Mouse (Mus musculus) hindbrain, embryonic 12.5 days (tissue): ENCODE measurements at regions not wholly inside any gene's neighbourhood (a gene's known extent, or its start where the extent isn't known, plus 50 kb on each side); places are given as distances from the start of the nearest gene placed in this dataset.

Source experiments
- ATAC-seq: fragments of 200-750 bp; cut with Nextera tagmentation; 2 replicates; pipeline ENCODE4 v1.8.0; 2017; ENCODE audit warnings: moderate TSS enrichment; ENCODE audit not compliant: low FRiP score
- H3K27ac ChIP-seq: fragments of 300-500 bp; sonication (generic); 2 replicates; pipeline ENCODE4 v1.5.1; 2016; ENCODE audit warnings: mild to moderate bottlenecking
- H3K27me3 ChIP-seq: fragments of 300-500 bp; sonication (generic); 2 replicates; pipeline ENCODE4 v1.6.1; 2016; ENCODE audit warnings: mild to moderate bottlenecking
- H3K36me3 ChIP-seq: fragments of 300-500 bp; sonication (generic); 2 replicates; pipeline ENCODE4 v1.6.1; 2016; ENCODE audit warnings: mild to moderate bottlenecking
- H3K4me1 ChIP-seq: fragments of 300-500 bp; sonication (generic); 2 replicates; pipeline ENCODE4 v1.6.1; 2016
- H3K4me2 ChIP-seq: fragments of 300-500 bp; sonication (generic); replicated peaks from 2 replicates; pipeline ENCODE4 v1.6.1; 2016; ENCODE audit warnings: mild to moderate bottlenecking
- H3K4me3 ChIP-seq: fragments of 300-500 bp; sonication (generic); 2 replicates; pipeline ENCODE4 v1.5.1; 2016; ENCODE audit warnings: mild to moderate bottlenecking
- H3K9ac ChIP-seq: fragments of 300-500 bp; sonication (generic); 2 replicates; pipeline ENCODE4 v1.6.1; 2016; ENCODE audit warnings: mild to moderate bottlenecking, moderate library complexity
- H3K9me3 ChIP-seq: fragments of 300-500 bp; sonication (generic); replicated peaks from 2 replicates; pipeline ENCODE4 v1.6.1; 2016; ENCODE audit warnings: mild to moderate bottlenecking
- WGBS: fragments of 180-500 bp; shearing (Covaris S2); methylation state at CpG from one replicate; pipeline ENCODE4 v1.1.7; 2016; 5-methylcytosine and 5-hydroxymethylcytosine counted together

GRCm38 (mm10) chr11:20464564-20464963, 78.5 kb upstream of the Sertad2 start:
- ATAC-seq: no peak
- Histone ChIP-seq H3K9ac (no peak overlapping the region), H3K4me2 (no peak overlapping the region), H3K27ac (no peak overlapping the region), H3K4me1 (0 out of 2 replicates have a peak, but pooled peaks cover 1% of the 10 kb centered on the region), H3K4me3 (no peak overlapping the region), H3K9me3 (no peaks in the 10 kb centered on the region), H3K36me3 (no peaks in the 10 kb centered on the region), H3K27me3 (no peaks in the 10 kb centered on the region)
- 76% methylated on average over 8 of the region's 8 CpGs for WGBS

- no peak for ATAC-seq
- H3K4me3 ChIP-seq: no peak overlapping the region
- H3K27me3 ChIP-seq: no peaks in the 10 kb centered on the region
- H3K9ac ChIP-seq: no peak overlapping the region
- WGBS: 23% methylated on average over 4 of the region's 4 CpGs
- H3K9me3 ChIP-seq: no peaks in the 10 kb centered on the region
- no peak overlapping the region for H3K27ac ChIP-seq
- no peaks in the 10 kb centered on the region for H3K36me3 ChIP-seq
- no peak overlapping the region for H3K4me2 ChIP-seq
- 0 out of 2 replicates have a peak, but pooled peaks cover 3% of the 10 kb centered on the region for H3K4me1 ChIP-seq
Measured at GRCm38 (mm10) chr11:20466591-20466990, 76.5 kb upstream of the Sertad2 start.

DNA sequence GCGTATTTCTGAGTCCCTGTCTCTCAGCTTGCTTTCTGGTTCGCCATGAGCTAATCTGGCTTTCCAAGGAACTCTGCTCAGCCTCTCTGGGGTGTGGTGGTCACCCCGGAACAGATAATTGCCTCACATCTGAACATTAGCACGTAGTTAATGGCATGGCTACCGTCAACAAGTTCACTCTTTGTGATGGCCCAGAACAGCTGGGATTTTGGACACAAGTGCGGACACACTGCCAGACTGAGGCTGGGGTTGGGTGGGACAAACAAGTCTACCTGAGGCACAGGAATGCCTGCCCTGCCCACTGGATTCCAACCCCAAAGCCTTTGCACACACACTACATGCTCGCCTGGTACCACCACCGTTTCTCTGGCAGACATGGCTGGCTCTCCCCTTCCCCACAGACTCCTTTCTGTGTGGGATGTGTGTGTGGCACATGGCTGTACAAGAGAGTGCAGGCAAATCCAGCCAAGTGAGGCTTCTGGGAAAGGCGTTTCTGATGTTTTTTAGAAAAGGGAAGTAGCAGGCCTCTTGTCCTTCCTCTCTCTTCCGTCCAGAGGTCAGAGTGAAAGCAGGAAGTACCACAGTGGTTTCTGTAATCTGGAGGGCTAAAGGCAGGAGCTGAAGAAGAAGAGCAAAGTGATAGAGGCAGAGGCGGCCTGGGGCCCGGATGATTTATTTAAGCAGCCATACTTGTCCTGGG, 74.6 kb upstream of the Sertad2 start:
- no peak overlapping the region for H3K27ac ChIP-seq
- no peak for ATAC-seq

DNA sequence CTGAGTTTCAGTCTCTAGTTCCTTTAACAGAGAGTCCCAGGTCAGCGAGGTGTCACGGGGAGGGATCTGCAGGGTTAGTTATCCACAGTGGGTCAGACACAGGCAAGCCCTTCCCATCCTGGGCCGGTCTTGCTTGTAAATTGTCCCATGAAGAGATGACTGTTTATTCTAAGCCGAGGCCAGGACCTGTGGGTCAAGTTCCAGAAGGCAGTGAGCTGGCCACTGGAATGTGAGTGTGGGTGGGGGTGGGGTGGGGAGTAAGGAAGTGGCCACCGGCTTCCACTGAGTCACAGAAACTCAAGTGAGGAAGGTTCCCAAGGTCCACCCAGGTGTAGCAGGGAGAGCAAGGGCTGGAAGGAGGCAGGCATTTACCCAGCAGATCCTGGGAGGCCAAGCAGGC, 73.7 kb upstream of the Sertad2 start:
- H3K9ac ChIP-seq: no peak overlapping the region
- 0 out of 2 replicates have a peak, but pooled peaks cover 3% of the 10 kb centered on the region for H3K4me1 ChIP-seq
- no peaks in the 10 kb centered on the region for H3K36me3 ChIP-seq
- no peaks in the 10 kb centered on the region for H3K27me3 ChIP-seq
- no peaks in the 10 kb centered on the region for H3K9me3 ChIP-seq
- H3K4me3 ChIP-seq: no peak overlapping the region
- H3K4me2 ChIP-seq: no peak overlapping the region
- no peak overlapping the region for H3K27ac ChIP-seq
- 54% methylated on average over 5 of the region's 5 CpGs for WGBS
- ATAC-seq: no peak

More for the DNA sequence above, 74.6 kb upstream of the Sertad2 start:
- Histone ChIP-seq H3K9ac (no peak overlapping the region), H3K27me3 (no peaks in the 10 kb centered on the region), H3K4me2 (no peak overlapping the region), H3K4me3 (no peak overlapping the region), H3K4me1 (0 out of 2 replicates have a peak, but pooled peaks cover 3% of the 10 kb centered on the region), H3K9me3 (no peaks in the 10 kb centered on the region), H3K36me3 (no peaks in the 10 kb centered on the region)
- 82% methylated on average over 12 of the region's 12 CpGs for WGBS

GRCm38 (mm10) chr11:20470396-20470795, 72.7 kb upstream of the Sertad2 start:
- ATAC-seq: no peak
- no peak overlapping the region for H3K4me3 ChIP-seq

GRCm38 (mm10) chr11:20472336-20472735, 70.7 kb upstream of the Sertad2 start:
- no peak for ATAC-seq
- Histone ChIP-seq H3K4me2 (no peak overlapping the region), H3K27me3 (no peaks in the 10 kb centered on the region), H3K27ac (no peak overlapping the region), H3K9ac (no peak overlapping the region), H3K4me1 (0 out of 2 replicates have a peak, but pooled peaks cover 6% of the 10 kb centered on the region), H3K4me3 (no peak overlapping the region), H3K36me3 (no peaks in the 10 kb centered on the region), H3K9me3 (no peaks in the 10 kb centered on the region)
- 78% methylated on average over 1 of the region's 1 CpGs for WGBS

More at GRCm38 (mm10) chr11:20470396-20470795, 72.7 kb upstream of the Sertad2 start:
- Histone ChIP-seq H3K36me3 (no peaks in the 10 kb centered on the region), H3K9ac (no peak overlapping the region), H3K27ac (no peak overlapping the region), H3K9me3 (no peaks in the 10 kb centered on the region), H3K4me1 (0 out of 2 replicates have a peak, but pooled peaks cover 3% of the 10 kb centered on the region), H3K27me3 (no peaks in the 10 kb centered on the region), H3K4me2 (no peak overlapping the region)
- WGBS: 85% methylated on average over 6 of the region's 6 CpGs

DNA sequence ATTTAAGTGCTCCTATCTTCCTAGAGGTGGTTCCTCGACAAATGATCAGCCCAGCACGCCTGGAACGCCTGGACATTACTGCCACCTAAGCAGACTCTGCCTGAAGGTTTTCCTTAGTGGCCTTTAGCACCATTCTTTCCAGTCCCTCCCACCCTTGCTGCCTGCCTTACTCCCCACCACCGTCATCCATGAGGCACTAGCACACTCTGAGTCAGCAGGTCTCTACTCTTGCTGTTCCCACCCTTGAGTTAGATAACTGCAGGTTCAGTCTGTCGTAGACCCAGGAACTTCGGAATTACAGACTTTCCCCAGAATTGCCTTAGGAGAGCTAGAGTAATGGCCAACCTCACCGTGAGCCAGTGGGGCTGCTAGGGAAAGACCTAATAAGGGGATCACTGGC, 67.4 kb upstream of the Sertad2 start:
- H3K9ac ChIP-seq: no peak overlapping the region
- H3K4me1 ChIP-seq: peaks cover 8% of the 10 kb centered on the region; the same call in 1 of the 2 replicates
- H3K27me3 ChIP-seq: no peaks in the 10 kb centered on the region
- no peaks in the 10 kb centered on the region; the same call in 1 of the 2 replicates for H3K9me3 ChIP-seq
- H3K4me3 ChIP-seq: no peak overlapping the region
- ATAC-seq: no peak
- H3K4me2 ChIP-seq: no peak overlapping the region
- H3K27ac ChIP-seq: no peak overlapping the region
- H3K36me3 ChIP-seq: no peaks in the 10 kb centered on the region
- WGBS: 80% methylated on average over 7 of the region's 7 CpGs

GRCm38 (mm10) chr11:20476494-20476893, 66.6 kb upstream of the Sertad2 start:
- WGBS: 88% methylated on average over 3 of the region's 3 CpGs
- Histone ChIP-seq H3K9ac (no peak overlapping the region), H3K27ac (no peak overlapping the region), H3K4me3 (no peak overlapping the region), H3K36me3 (no peaks in the 10 kb centered on the region), H3K9me3 (no peaks in the 10 kb centered on the region; the same call in 1 of the 2 replicates), H3K27me3 (no peaks in the 10 kb centered on the region), H3K4me2 (no peak overlapping the region), H3K4me1 (peaks cover 8% of the 10 kb centered on the region; the same call in 1 of the 2 replicates)
- ATAC-seq: no peak

- Histone ChIP-seq H3K27ac (no peak overlapping the region), H3K4me3 (no peak overlapping the region), H3K4me1 (peaks cover 8% of the 10 kb centered on the region; the same call in 1 of the 2 replicates), H3K4me2 (peak overlapping the region; percentile 38), H3K27me3 (no peaks in the 10 kb centered on the region), H3K36me3 (no peaks in the 10 kb centered on the region), H3K9me3 (no peaks in the 10 kb centered on the region; the same call in 1 of the 2 replicates), H3K9ac (no peak overlapping the region)
- 14% methylated on average over 19 of the region's 19 CpGs for WGBS
- ATAC-seq: peak; percentile 93
Measured at GRCm38 (mm10) chr11:20477183-20478037, 65.6 kb upstream of the Sertad2 start.

DNA sequence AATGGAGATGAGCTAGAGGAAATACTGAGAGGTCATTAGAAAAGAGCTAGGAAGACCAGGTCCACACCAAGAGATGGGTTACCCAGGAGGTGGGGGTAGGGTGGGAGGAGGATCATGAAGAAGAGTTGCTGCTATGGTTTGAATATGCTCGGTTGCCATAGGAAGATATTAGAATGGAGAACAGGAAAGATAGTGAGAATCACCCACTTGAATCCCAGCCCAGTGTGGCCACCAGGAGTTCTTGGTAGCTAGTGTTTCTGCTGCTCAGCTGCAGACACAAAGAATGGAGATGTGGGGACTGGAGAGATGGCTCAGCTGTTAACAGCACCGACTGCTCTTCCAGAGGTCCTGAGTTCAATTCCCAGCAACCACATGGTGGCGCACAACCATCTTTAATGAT, 62.4 kb upstream of the Sertad2 start:
- H3K9me3 ChIP-seq: no peaks in the 10 kb centered on the region; the same call in 1 of the 2 replicates
- H3K9ac ChIP-seq: no peak overlapping the region
- 83% methylated on average over 3 of the region's 3 CpGs for WGBS
- H3K4me3 ChIP-seq: no peak overlapping the region
- ATAC-seq: no peak
- H3K4me2 ChIP-seq: no peak overlapping the region
- H3K27me3 ChIP-seq: no peaks in the 10 kb centered on the region
- no peak overlapping the region for H3K27ac ChIP-seq
- H3K4me1 ChIP-seq: peaks cover 8% of the 10 kb centered on the region; the same call in 1 of the 2 replicates
- no peaks in the 10 kb centered on the region for H3K36me3 ChIP-seq

GRCm38 (mm10) chr11:20485371-20485770, 57.7 kb upstream of the Sertad2 start:
- ATAC-seq: no peak

More at GRCm38 (mm10) chr11:20485371-20485770, 57.7 kb upstream of the Sertad2 start:
- Histone ChIP-seq H3K4me2 (no peak overlapping the region), H3K27me3 (no peaks in the 10 kb centered on the region), H3K36me3 (no peaks in the 10 kb centered on the region), H3K9me3 (no peaks in the 10 kb centered on the region), H3K9ac (no peak overlapping the region), H3K27ac (no peak overlapping the region), H3K4me3 (no peak overlapping the region), H3K4me1 (no peaks in the 10 kb centered on the region)
- WGBS: 92% methylated on average over 2 of the region's 2 CpGs
